9 mouse cellular contexts compared by ENCODE assay signal in genomic region chr11:19919460-19919784, GRCm38 (mm10). TPM values are rescaled to one million over a fixed set of nuclear protein-coding genes. Genes with fewer than 3 reads are reported as not detected.
A peak's percentile ranks its signal among the peaks of the same experiment; 100 is the strongest.
DNase-seq lines count a peak whose midpoint lies in the region; ATAC-seq and TF ChIP-seq lines count a peak whose summit lies in the region.
"Had no signal": no experiment of that assay in that cellular context is flagged by ENCODE, and none has a peak within 500 bp of the region (broad histone marks: within the 10 kb centered on the region; RNA-seq: fewer than 3 reads in every experiment).

No protein-coding gene starts in this region.

- peak overlapping the region; percentile 90 for H3K27ac ChIP-seq in forebrain, embryonic 16.5 days (ENCODE audit: low read length)
- peak overlapping the region; percentile 69 for H3K27ac ChIP-seq in testis, adult 2 months (ENCODE audit: control insufficient read depth, insufficient read depth, low read depth, low read length)

- peak overlapping the region; percentile 79 for H3K9ac ChIP-seq in forebrain, embryonic 16.5 days (replicated peaks; ENCODE audit: low read depth, low read length)

- under 1% methylated on average over 6 of the region's 6 CpGs for WGBS in forebrain, embryonic 16.5 days

- H3K36me3 ChIP-seq in erythroblast, embryonic 14.5 days (ENCODE audit: control insufficient read depth), result no peaks in the 10 kb centered on the region
- no peaks in the 10 kb centered on the region for H3K36me3 ChIP-seq in forebrain, embryonic 16.5 days (ENCODE audit: control insufficient read depth, insufficient read depth)
- H3K36me3 ChIP-seq in testis, adult 2 months (ENCODE audit: control insufficient read depth, insufficient read depth, low read length), result no peaks in the 10 kb centered on the region

- ATAC-seq in erythroblast, adult 5-6 weeks (replicated peaks; ENCODE audit: low FRiP score, poor library complexity, severe bottlenecking), result no peak
- ATAC-seq in forebrain, embryonic 16.5 days, result no peak

- peak; percentile 99 for DNase-seq in R1 (ENCODE audit: low read depth, low spot score)
- peak; percentile 57 for DNase-seq in kidney, adult 9 months
- DNase-seq in lung, postnatal 36 days, result peak; percentile 56
- no peak for DNase-seq in right cerebral cortex, postnatal 14 days

- no peak for TF ChIP-seq POLR2A in testis, adult 2 months (IDR thresholded peaks at IDR 0.05; ENCODE audit: control insufficient read depth, low read depth, low read length)

- H3K27me3 ChIP-seq in erythroblast, embryonic 14.5 days (ENCODE audit: control insufficient read depth), result peaks cover 21% of the 10 kb centered on the region
- H3K27me3 ChIP-seq in forebrain, embryonic 16.5 days (replicated peaks; ENCODE audit: control insufficient read depth, insufficient read depth, low read length), result peaks cover 4% of the 10 kb centered on the region; the same call in 1 of the 2 replicates
- no peaks in the 10 kb centered on the region for H3K27me3 ChIP-seq in testis, adult 2 months (ENCODE audit: control insufficient read depth, insufficient read depth, low read length)
- H3K27me3 ChIP-seq: Patski had no signal

- H3K4me3 ChIP-seq in erythroblast, embryonic 14.5 days (replicated peaks), result peak overlapping the region; percentile 77
- peak overlapping the region; percentile 68 for H3K4me3 ChIP-seq in forebrain, embryonic 16.5 days (replicated peaks; ENCODE audit: low read length)
- H3K4me3 ChIP-seq in testis, adult 2 months (ENCODE audit: control insufficient read depth, low read depth, low read length), result peak overlapping the region; percentile 75

- peaks cover 27% of the 10 kb centered on the region for H3K4me1 ChIP-seq in erythroblast, embryonic 14.5 days (ENCODE audit: control insufficient read depth)
- H3K4me1 ChIP-seq in forebrain, embryonic 16.5 days (replicated peaks; ENCODE audit: control insufficient read depth, insufficient read depth, low read length), result peaks cover 10% of the 10 kb centered on the region
- H3K4me1 ChIP-seq in testis, adult 2 months (ENCODE audit: control insufficient read depth, insufficient read depth, low read length), result peaks cover 9% of the 10 kb centered on the region

- TF ChIP-seq CTCF in testis, adult 2 months (IDR thresholded peaks at IDR 0.05; ENCODE audit: control insufficient read depth, insufficient read depth, insufficient replicate concordance, low read depth, low read length), result no peak

- H3K4me2 ChIP-seq in forebrain, embryonic 16.5 days (ENCODE audit: low read length), result peak overlapping the region; percentile 73

- H3K9me3 ChIP-seq in erythroblast, embryonic 14.5 days (ENCODE audit: control insufficient read depth, low read length), result no peaks in the 10 kb centered on the region
- H3K9me3 ChIP-seq in forebrain, embryonic 16.5 days (ENCODE audit: control insufficient read depth, low read length), result no peaks in the 10 kb centered on the region

RNA-seq across cellular contexts. Expression of gene Spred2, which starts 4.8 kb away (rescaled TPM):
- polyA plus RNA-seq in erythroblast, embryonic 14.5 days (2012), result 0.47 and 0.58 TPM in 2 replicates
- 3.8 and 4.4 TPM in 2 replicates for total RNA-seq in erythroblast, adult 5-6 weeks (2015; ENCODE audit: low replicate concordance)
- 2.1 and 2.4 TPM in 2 replicates for total RNA-seq in erythroblast, adult 5-6 weeks (2017; ENCODE audit: low replicate concordance)
- polyA plus RNA-seq in forebrain, embryonic 16.5 days (2015; fragmentation: Nextera tagmentation; extraction: Ambion mirVana), result 8.4 TPM in 2 replicates
- 2.6 and 3.4 TPM in 2 replicates for polyA plus RNA-seq in testis, adult 2 months (2012; rRNA removed)
